Mouse (Mus musculus): ENCODE data around the gene S1pr1. TPM values are rescaled to one million over a fixed set of nuclear protein-coding genes. Genes with fewer than 3 reads are reported as not detected.

S1pr1 gene
- total and polyA plus RNA-seq, 2 experiments from 2014 or later = 40.9 to 61.1 TPM

DNA sequence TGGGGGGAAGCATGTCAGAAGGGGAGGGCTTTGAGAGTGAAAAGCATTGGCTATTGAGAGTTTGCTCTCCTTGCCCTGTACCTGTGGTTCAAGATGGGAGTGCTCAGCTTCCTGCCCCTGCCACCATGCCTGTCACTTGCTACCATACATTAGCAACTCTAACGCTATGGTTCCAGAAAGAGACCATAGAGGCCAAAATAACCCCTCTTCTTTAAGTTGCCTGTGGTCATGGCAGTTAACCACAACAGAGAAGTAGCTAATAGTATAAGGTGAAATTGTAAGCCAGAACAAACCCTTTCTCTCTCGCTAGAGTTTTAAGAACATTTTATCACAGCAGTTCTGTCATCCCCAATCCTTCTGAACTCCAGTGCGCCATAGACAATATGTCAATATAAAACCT is 35.5 kb upstream of the S1pr1 start:
- Histone ChIP-seq H3K4me1 (ENCODE audit: insufficient read depth, low read length) (no peaks in the 10 kb centered on the region), H3K4me2 (ENCODE audit: low read depth, low read length) (no peak overlapping the region), H3K27me3 (ENCODE audit: insufficient read depth, low read length) (no peaks in the 10 kb centered on the region), H3K9me3 (ENCODE audit: low read length) (no peaks in the 10 kb centered on the region), H3K27ac (no peak overlapping the region), H3K9ac (replicated peaks; ENCODE audit: low read length) (no peak overlapping the region), H3K4me3 (ENCODE audit: low read length) (no peak overlapping the region), H3K36me3 (ENCODE audit: insufficient read depth, low read length) (no peaks in the 10 kb centered on the region)
- DNase-seq (ENCODE audit: low spot score) (no peak), ATAC-seq (no peak)
- TF ChIP-seq CTCF (IDR thresholded peaks at IDR 0.05; ENCODE audit: low read depth) = no peak
- WGBS = 91% methylated on average over 3 of the region's 3 CpGs

DNA sequence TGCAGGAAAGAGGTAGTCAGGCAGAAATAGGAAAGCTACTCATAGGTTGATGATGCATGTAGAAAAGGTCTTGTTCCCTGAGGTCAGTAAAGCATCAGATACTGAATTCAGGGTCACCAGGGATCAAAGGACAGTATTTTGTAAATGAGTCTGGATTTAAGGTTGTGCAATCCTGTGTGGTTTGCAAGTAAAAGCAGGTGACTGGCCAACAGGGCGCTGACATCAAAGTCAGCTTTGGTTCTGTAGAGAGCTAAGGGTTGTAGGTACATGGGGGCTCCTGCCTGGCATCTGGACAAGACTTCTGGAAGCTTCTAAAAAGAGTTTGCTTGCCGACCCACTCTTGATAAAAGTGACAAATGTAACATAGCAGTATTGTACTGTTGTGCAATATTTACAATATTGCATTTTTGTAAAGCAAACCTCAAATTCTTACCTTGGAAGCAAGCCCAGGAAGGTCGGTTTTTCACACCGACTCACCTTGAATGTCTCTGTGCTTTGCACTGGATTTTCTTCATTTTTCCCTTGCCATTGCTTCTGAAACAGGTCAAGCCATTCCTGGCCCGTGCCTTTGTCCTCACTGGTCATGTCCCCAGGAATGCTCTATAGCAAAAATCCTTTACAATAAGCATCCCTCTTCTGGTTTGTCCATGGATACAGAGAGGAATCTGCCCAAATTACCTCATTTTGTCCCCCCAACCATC is 33.6 kb upstream of the S1pr1 start:
- Histone ChIP-seq H3K27ac (no peak overlapping the region), H3K4me3 (ENCODE audit: low read length) (no peak overlapping the region), H3K27me3 (ENCODE audit: insufficient read depth, low read length) (no peaks in the 10 kb centered on the region), H3K36me3 (ENCODE audit: insufficient read depth, low read length) (no peaks in the 10 kb centered on the region), H3K4me1 (ENCODE audit: insufficient read depth, low read length) (no peaks in the 10 kb centered on the region), H3K9me3 (ENCODE audit: low read length) (no peaks in the 10 kb centered on the region), H3K9ac (replicated peaks; ENCODE audit: low read length) (no peak overlapping the region), H3K4me2 (ENCODE audit: low read depth, low read length) (no peak overlapping the region)
- WGBS = 87% methylated on average over 5 of the region's 5 CpGs
- TF ChIP-seq CTCF (IDR thresholded peaks at IDR 0.05; ENCODE audit: low read depth) = no peak
- DNase-seq (ENCODE audit: low spot score) (no peak), ATAC-seq (no peak)

DNA sequence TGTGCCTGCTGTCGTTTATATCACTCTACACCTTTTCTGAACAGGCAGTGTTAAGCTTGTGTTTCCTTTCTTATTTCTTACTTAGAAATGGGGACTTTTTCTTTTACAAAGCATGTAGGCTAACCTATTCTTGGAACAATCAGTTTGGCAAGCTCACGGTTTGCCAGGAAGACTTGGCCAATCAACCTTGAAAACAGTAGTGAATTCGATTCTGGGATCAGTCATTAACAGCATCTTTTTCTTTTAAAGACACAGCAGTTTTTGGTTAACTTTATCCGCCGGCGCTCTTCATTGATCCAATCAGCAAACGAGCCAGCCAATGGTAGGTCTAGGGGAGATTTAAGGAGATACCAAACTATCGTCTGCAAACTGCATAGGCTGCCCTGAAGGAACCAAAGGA is 31.6 kb upstream of the S1pr1 start:
- no peak for TF ChIP-seq CTCF (IDR thresholded peaks at IDR 0.05; ENCODE audit: low read depth)
- DNase-seq (ENCODE audit: low spot score) = no peak
- Histone ChIP-seq H3K4me2 (ENCODE audit: low read depth, low read length) (no peak overlapping the region), H3K4me1 (ENCODE audit: insufficient read depth, low read length) (no peaks in the 10 kb centered on the region), H3K9ac (replicated peaks; ENCODE audit: low read length) (no peak overlapping the region), H3K9me3 (ENCODE audit: low read length) (no peaks in the 10 kb centered on the region), H3K27ac (no peak overlapping the region), H3K36me3 (ENCODE audit: insufficient read depth, low read length) (no peaks in the 10 kb centered on the region), H3K27me3 (ENCODE audit: insufficient read depth, low read length) (no peaks in the 10 kb centered on the region), H3K4me3 (ENCODE audit: low read length) (no peak overlapping the region)
- WGBS = 90% methylated on average over 8 of the region's 8 CpGs
- no peak for ATAC-seq

DNA sequence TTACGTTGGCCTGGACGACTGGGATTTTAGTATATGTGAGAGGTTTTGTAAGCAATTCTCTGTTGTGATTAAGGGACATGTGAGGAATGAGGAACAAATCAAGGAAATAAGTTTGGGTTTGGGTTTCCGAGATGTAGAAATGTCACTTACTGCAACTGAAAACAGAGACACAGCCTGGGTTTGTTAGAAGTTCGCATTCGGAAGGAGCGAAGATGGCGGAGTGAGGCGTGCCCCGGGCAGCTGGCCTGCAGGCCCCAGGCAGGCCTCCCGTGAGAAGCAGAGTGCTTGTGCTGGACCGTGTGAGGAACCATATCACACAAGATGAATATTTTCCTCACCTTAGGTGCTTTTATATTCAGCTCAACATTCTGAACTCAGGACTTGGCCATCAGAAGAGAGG is 30.2 kb upstream of the S1pr1 start:
- no peaks in the 10 kb centered on the region for H3K27me3 ChIP-seq (ENCODE audit: insufficient read depth, low read length)
- ATAC-seq = no peak
- WGBS = 92% methylated on average over 11 of the region's 11 CpGs

DNA sequence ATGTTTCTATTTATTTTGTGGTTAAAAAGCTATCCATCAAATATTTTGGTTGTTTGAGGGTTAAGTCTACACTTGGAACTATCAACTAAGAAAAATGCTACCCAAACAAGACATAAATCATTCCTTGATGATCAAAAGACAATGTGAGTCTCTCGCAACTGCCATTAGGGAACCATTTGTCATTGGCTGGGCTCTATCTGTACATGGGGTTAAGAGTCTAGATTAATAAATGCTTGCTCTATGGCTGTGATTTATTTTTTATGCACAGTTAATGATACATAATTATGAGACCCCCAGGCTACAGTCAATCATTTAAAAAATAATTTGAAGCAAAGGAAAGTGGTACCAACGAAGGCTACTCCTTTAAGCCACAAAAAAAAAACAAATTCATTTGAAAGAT is 23.7 kb upstream of the S1pr1 start:
- WGBS = 56% methylated on average over 2 of the region's 2 CpGs
- no peaks in the 10 kb centered on the region for H3K36me3 ChIP-seq (ENCODE audit: insufficient read depth, low read length)
- H3K4me3 ChIP-seq (ENCODE audit: low read length) = no peak overlapping the region
- ATAC-seq (no peak), DNase-seq (ENCODE audit: low spot score) (no peak)
- H3K27me3 ChIP-seq (ENCODE audit: insufficient read depth, low read length) = no peaks in the 10 kb centered on the region
- H3K27ac ChIP-seq = no peak overlapping the region
- no peak for TF ChIP-seq CTCF (IDR thresholded peaks at IDR 0.05; ENCODE audit: low read depth)
- no peak overlapping the region for H3K9ac ChIP-seq (replicated peaks; ENCODE audit: low read length)
- H3K4me1 ChIP-seq (ENCODE audit: insufficient read depth, low read length) = peaks cover 4% of the 10 kb centered on the region; the same call in 1 of the 2 replicates
- H3K9me3 ChIP-seq (ENCODE audit: low read length) = no peaks in the 10 kb centered on the region
- H3K4me2 ChIP-seq (ENCODE audit: low read depth, low read length) = no peak overlapping the region

More for the DNA sequence above, 30.2 kb upstream of the S1pr1 start:
- H3K4me2 ChIP-seq (ENCODE audit: low read depth, low read length) = no peak overlapping the region
- no peaks in the 10 kb centered on the region for H3K9me3 ChIP-seq (ENCODE audit: low read length)
- no peak overlapping the region for H3K4me3 ChIP-seq (ENCODE audit: low read length)
- no peaks in the 10 kb centered on the region for H3K4me1 ChIP-seq (ENCODE audit: insufficient read depth, low read length)
- no peak overlapping the region for H3K9ac ChIP-seq (replicated peaks; ENCODE audit: low read length)
- no peak for DNase-seq (ENCODE audit: low spot score)
- H3K36me3 ChIP-seq (ENCODE audit: insufficient read depth, low read length) = no peaks in the 10 kb centered on the region
- no peak for TF ChIP-seq CTCF (IDR thresholded peaks at IDR 0.05; ENCODE audit: low read depth)
- H3K27ac ChIP-seq = no peak overlapping the region

DNA sequence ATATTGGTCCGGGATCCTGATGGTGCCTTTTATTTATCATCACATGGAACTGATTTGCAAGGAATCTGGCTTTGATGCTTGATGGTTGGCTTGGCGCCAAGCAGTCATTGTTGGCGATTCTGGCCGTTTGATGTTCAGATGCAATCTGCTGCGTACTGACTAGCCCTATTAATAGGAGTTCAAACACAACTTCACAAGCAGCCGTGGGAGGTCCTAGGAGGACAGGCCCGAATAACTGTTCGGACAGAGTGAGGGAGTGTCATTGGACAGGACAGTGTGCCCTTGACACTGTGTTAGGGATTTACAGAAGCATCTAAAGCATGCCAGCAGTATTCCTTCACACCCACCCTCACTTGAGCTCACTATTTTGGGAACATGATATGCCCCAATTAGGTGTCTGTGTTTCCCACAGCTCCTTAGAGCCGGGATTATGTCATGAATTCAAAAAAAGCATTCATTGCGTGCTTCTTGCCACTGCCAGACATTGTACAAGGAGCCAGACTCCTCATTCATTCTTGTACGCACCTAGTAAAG is 23.0 kb upstream of the S1pr1 start:
- TF ChIP-seq CTCF (IDR thresholded peaks at IDR 0.05; ENCODE audit: low read depth) = no peak
- peaks cover 4% of the 10 kb centered on the region; the same call in 1 of the 2 replicates for H3K4me1 ChIP-seq (ENCODE audit: insufficient read depth, low read length)
- H3K9me3 ChIP-seq (ENCODE audit: low read length) = no peaks in the 10 kb centered on the region
- H3K27me3 ChIP-seq (ENCODE audit: insufficient read depth, low read length) = no peaks in the 10 kb centered on the region
- H3K36me3 ChIP-seq (ENCODE audit: insufficient read depth, low read length) = no peaks in the 10 kb centered on the region
- no peak overlapping the region for H3K9ac ChIP-seq (replicated peaks; ENCODE audit: low read length)
- 30% methylated on average over 11 of the region's 11 CpGs for WGBS
- H3K27ac ChIP-seq = no peak overlapping the region
- no peak overlapping the region for H3K4me2 ChIP-seq (ENCODE audit: low read depth, low read length)
- ATAC-seq = peak; percentile 56; the same call in 1 of the 2 replicates
- DNase-seq (ENCODE audit: low spot score) = peak; percentile 40
- H3K4me3 ChIP-seq (ENCODE audit: low read length) = no peak overlapping the region

DNA sequence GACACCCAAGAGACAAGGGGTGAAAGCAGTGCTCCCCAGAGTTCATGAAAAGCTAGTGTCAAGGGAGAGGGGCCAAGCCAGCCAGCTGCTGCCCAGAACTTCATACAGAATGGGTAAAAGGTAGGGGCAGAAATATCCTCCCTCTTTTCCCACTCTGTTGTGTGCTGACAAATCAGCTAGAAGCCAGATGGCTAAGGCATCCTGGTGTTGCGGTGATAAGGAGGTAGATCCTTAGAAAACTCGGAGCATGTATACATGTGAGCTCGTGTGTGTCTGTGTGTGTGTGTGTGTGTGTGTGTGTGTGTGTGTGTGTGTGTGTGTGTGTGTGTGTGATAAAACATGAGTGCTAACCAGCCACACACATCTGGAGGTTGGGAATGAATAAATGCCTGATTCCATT is 20.7 kb upstream of the S1pr1 start:
- Histone ChIP-seq H3K4me2 (ENCODE audit: low read depth, low read length) (no peak overlapping the region), H3K27me3 (ENCODE audit: insufficient read depth, low read length) (no peaks in the 10 kb centered on the region), H3K4me1 (ENCODE audit: insufficient read depth, low read length) (peaks cover 4% of the 10 kb centered on the region; the same call in 1 of the 2 replicates), H3K9me3 (ENCODE audit: low read length) (no peaks in the 10 kb centered on the region), H3K36me3 (ENCODE audit: insufficient read depth, low read length) (no peaks in the 10 kb centered on the region), H3K27ac (no peak overlapping the region), H3K9ac (replicated peaks; ENCODE audit: low read length) (no peak overlapping the region), H3K4me3 (ENCODE audit: low read length) (no peak overlapping the region)
- 85% methylated on average over 3 of the region's 3 CpGs for WGBS
- no peak for TF ChIP-seq CTCF (IDR thresholded peaks at IDR 0.05; ENCODE audit: low read depth)
- DNase-seq (ENCODE audit: low spot score) (no peak), ATAC-seq (no peak)
